Mouse (Mus musculus) layer of hippocampus, adult 9-11 months (tissue): Measurements from ENCODE around the gene Rflna.
A peak's percentile ranks its signal among the peaks of the same experiment; 100 is the strongest.

Experiments used
- DNase-seq: peaks from one replicate; pipeline ENCODE4 v3.0.0; 2022

Rflna gene

GRCm38 (mm10) chr5:125002969-125003872, at the start of gene Rflna:
TSS of gene Rflna (plus strand) at chr5:125003221.
- DNase-seq: peak; percentile 3

GRCm38 (mm10) chr5:124954404-124955305, 48.4 kb upstream of the Rflna start:
- no peak for DNase-seq

GRCm38 (mm10) chr5:124957491-124957890, 45.5 kb upstream of the Rflna start:
- DNase-seq: no peak

- no peak for DNase-seq
Measured at GRCm38 (mm10) chr5:124959099-124959498, 43.9 kb upstream of the Rflna start.

GRCm38 (mm10) chr5:124960131-124960901, 42.7 kb upstream of the Rflna start:
- peak; percentile 77 for DNase-seq

- DNase-seq: no peak
Measured at GRCm38 (mm10) chr5:124961433-124961832, 41.6 kb upstream of the Rflna start.

- no peak for DNase-seq
Measured at GRCm38 (mm10) chr5:124962761-124963160, 40.3 kb upstream of the Rflna start.

GRCm38 (mm10) chr5:124963806-124964672, 39.0 kb upstream of the Rflna start:
- DNase-seq: peak; percentile 63

GRCm38 (mm10) chr5:124966622-124967332, 36.2 kb upstream of the Rflna start:
- DNase-seq: no peak

GRCm38 (mm10) chr5:124969790-124970189, 33.2 kb upstream of the Rflna start:
- DNase-seq: no peak

- DNase-seq: no peak
Measured at GRCm38 (mm10) chr5:124986222-124986621, 16.8 kb upstream of the Rflna start.

- DNase-seq: no peak
Measured at GRCm38 (mm10) chr5:124986656-124987055, 16.4 kb upstream of the Rflna start.

GRCm38 (mm10) chr5:124989724-124990123, 13.3 kb upstream of the Rflna start:
- no peak for DNase-seq

- no peak for DNase-seq
Measured at GRCm38 (mm10) chr5:124992323-124992722, 10.7 kb upstream of the Rflna start.

GRCm38 (mm10) chr5:124992891-124993290, 10.1 kb upstream of the Rflna start:
- no peak for DNase-seq

GRCm38 (mm10) chr5:124996816-124997215, 6.2 kb upstream of the Rflna start:
- peak; percentile 81 for DNase-seq

GRCm38 (mm10) chr5:124997913-124998312, 5.1 kb upstream of the Rflna start:
- DNase-seq: no peak

GRCm38 (mm10) chr5:125000756-125001250, 2.2 kb upstream of the Rflna start:
- no peak for DNase-seq

GRCm38 (mm10) chr5:125003873-125004255, 843 bp downstream of the Rflna start:
- no peak for DNase-seq

- peak; percentile 16 for DNase-seq
Measured at GRCm38 (mm10) chr5:125005871-125006652, 3.0 kb downstream of the Rflna start.
